Mouse (Mus musculus): ENCODE data around the gene Lcp1.

Gene Lcp1

GRCm38 (mm10) chr14:75279716-75280115, 148.8 kb downstream of the Lcp1 start:
- no peak for DNase-seq (ENCODE audit: low spot score in 2 of 2)

- no peak for DNase-seq (ENCODE audit: low spot score in 2 of 2)
Observed at GRCm38 (mm10) chr14:75280406-75280805, 149.5 kb downstream of the Lcp1 start.
